23 mouse cellular contexts compared by ENCODE assay signal in genomic region chr13:34731551-34731950, GRCm38 (mm10). TPM values are rescaled to one million over a fixed set of nuclear protein-coding genes. Genes with fewer than 3 reads are reported as not detected.
DNase-seq lines count a peak whose midpoint lies in the region; ATAC-seq and TF ChIP-seq lines count a peak whose summit lies in the region.
"Had no signal": no experiment of that assay in that cellular context is flagged by ENCODE, and none has a peak within 500 bp of the region (broad histone marks: within the 10 kb centered on the region; RNA-seq: fewer than 3 reads in every experiment).

No protein-coding gene starts in this region.

- WGBS in liver, adult 2 months = 73% methylated on average over 6 of the region's 6 CpGs
- WGBS in liver, embryonic 12.5 days (ENCODE audit: insufficient replicate concordance) = 72% methylated on average over 6 of the region's 6 CpGs

- H3K4me3 ChIP-seq in liver, adult 2 months (ENCODE audit: insufficient read depth, low read depth, low read length) = no peak overlapping the region
- H3K4me3 ChIP-seq in liver, embryonic 12.5 days = no peak overlapping the region

- H3K27me3 ChIP-seq in liver, adult 2 months (ENCODE audit: control insufficient read depth, insufficient read depth, low read length) = no peaks in the 10 kb centered on the region
- no peaks in the 10 kb centered on the region for H3K27me3 ChIP-seq in liver, embryonic 12.5 days (replicated peaks)
- H3K27me3 ChIP-seq: CH12.LX, Patski had no signal

- H3K79me2 ChIP-seq in liver, adult 2 months (ENCODE audit: control insufficient read depth, insufficient read depth, low read length) = no peaks in the 10 kb centered on the region

- H3K9me3 ChIP-seq in liver, embryonic 12.5 days (replicated peaks) = no peaks in the 10 kb centered on the region
- H3K9me3 ChIP-seq: G1E had no signal

- H3K27ac ChIP-seq in liver, adult 2 months (replicated peaks; ENCODE audit: insufficient read depth, low read depth, low read length) = no peak overlapping the region
- no peak overlapping the region for H3K27ac ChIP-seq in liver, embryonic 12.5 days

- TF ChIP-seq POLR2A in liver, adult 2 months (IDR thresholded peaks at IDR 0.05; ENCODE audit: extremely low read depth, insufficient read depth, low read length) = no peak

- no peak for TF ChIP-seq CTCF in liver, adult 2 months (IDR thresholded peaks at IDR 0.05; ENCODE audit: low read depth, low read length)

- intact Hi-C loops in heart, postnatal 25 days (cut with DNase I) = no loop called here

- ATAC-seq in liver, embryonic 12.5 days = no peak
- ATAC-seq: activated CD4-positive, CD25-positive, alpha-beta regulatory T cell, adult 4 months; CD4-positive, CD25-positive, alpha-beta regulatory T cell, adult 4 months; Patski had no signal

- peaks cover 12% of the 10 kb centered on the region; the same call in 1 of the 2 replicates for H3K4me1 ChIP-seq in liver, adult 2 months (ENCODE audit: control insufficient read depth, insufficient read depth, low read length)
- no peaks in the 10 kb centered on the region for H3K4me1 ChIP-seq in liver, embryonic 12.5 days

- DNase-seq in heart, adult 11 months = peak; percentile 64
- no peak for DNase-seq in heart, postnatal 25 days (ENCODE audit: low spot score)
- DNase-seq in liver, adult 2 months (ENCODE audit: extremely low read depth, low read depth, low spot score) = peak; percentile 76
- DNase-seq: adrenal gland, adult 2 months; adrenal gland, adult 8-10 months; adrenal gland, postnatal 10 days; adrenal gland, postnatal 14 days; adrenal gland, postnatal 25 days; adrenal gland, postnatal 36 days; B cell, adult 2 months; cerebellum, adult 11 months; cerebellum, adult 11-12 months; cerebellum, adult 18-20 months had no signal

- H3K4me2 ChIP-seq in liver, embryonic 12.5 days = no peak overlapping the region

- no peaks in the 10 kb centered on the region for H3K36me3 ChIP-seq in liver, adult 2 months (ENCODE audit: control insufficient read depth, insufficient read depth, low read length)
- H3K36me3 ChIP-seq in liver, embryonic 12.5 days = no peaks in the 10 kb centered on the region
- H3K36me3 ChIP-seq: G1E had no signal

- no peak overlapping the region for H3K9ac ChIP-seq in liver, adult 2 months (ENCODE audit: low read depth, low read length)
- no peak overlapping the region for H3K9ac ChIP-seq in liver, embryonic 12.5 days

RNA-seq across cellular contexts. Expression of gene Fam50b, which starts 3.1 kb away (rescaled TPM):
- total RNA-seq in heart, postnatal 25 days (2021) = not detected
- 0.47 TPM in 1 of 2 replicates, not detected in the other for total RNA-seq in liver, adult 2 months (2014; rRNA removed)
- polyA plus RNA-seq in liver, adult 2 months (2012; rRNA removed) = 0.45 and 0.59 TPM in 2 replicates
- polyA plus RNA-seq in liver, embryonic 12.5 days (2016; fragmentation: Nextera tagmentation; extraction: Ambion mirVana) = not detected in 2 replicates
- total RNA-seq: adrenal gland, adult 18-20 months; adrenal gland, adult 2 months; adrenal gland, adult 8-10 months; adrenal gland, postnatal 10 days; adrenal gland, postnatal 14 days; adrenal gland, postnatal 25 days; adrenal gland, postnatal 36 days; adrenal gland, postnatal 4 days; G1E; MEL had no signal
- polyA plus RNA-seq: activated CD4-positive, CD25-positive, alpha-beta regulatory T cell, adult 4 months; adrenal gland, adult 2 months; C2C12; CD4-positive, CD25-positive, alpha-beta regulatory T cell, adult 4 months; G1E; Patski had no signal
